Mouse (Mus musculus): Measurements from ENCODE around the gene Apol9a. TPM values are rescaled to one million over a fixed set of nuclear protein-coding genes. Genes with fewer than 3 reads are reported as not detected.

Apol9a gene
- polyA plus RNA-seq, 1 experiment from 2014 or later = 0.28 TPM

GRCm38 (mm10) chr15:77369981-77370380 is 41.0 kb downstream of the Apol9a start:
- no peaks in the 10 kb centered on the region for H3K9me3 ChIP-seq (replicated peaks)
- H3K4me1 ChIP-seq = peaks cover 26% of the 10 kb centered on the region
- H3K9ac ChIP-seq (replicated peaks) = no peak overlapping the region
- ATAC-seq (ENCODE audit: low FRiP score) = no peak
- no peaks in the 10 kb centered on the region for H3K27me3 ChIP-seq (replicated peaks)
- H3K4me3 ChIP-seq (replicated peaks) = no peak overlapping the region
- no peaks in the 10 kb centered on the region for H3K36me3 ChIP-seq
- 94% methylated on average over 21 of the region's 21 CpGs for WGBS
- H3K4me2 ChIP-seq = no peak overlapping the region
- H3K27ac ChIP-seq (replicated peaks) = no peak overlapping the region

GRCm38 (mm10) chr15:77368818-77369320 is 42.1 kb downstream of the Apol9a start:
- Histone ChIP-seq H3K27ac (replicated peaks) (peak overlapping the region; percentile 86), H3K4me1 (peaks cover 26% of the 10 kb centered on the region), H3K9ac (replicated peaks) (0 out of 2 replicates have a peak overlapping the region, but pooled peaks have one; percentile 30), H3K36me3 (no peaks in the 10 kb centered on the region), H3K4me3 (replicated peaks) (no peak overlapping the region), H3K27me3 (replicated peaks) (no peaks in the 10 kb centered on the region), H3K4me2 (no peak overlapping the region), H3K9me3 (replicated peaks) (no peaks in the 10 kb centered on the region)
- 88% methylated on average over 12 of the region's 12 CpGs for WGBS
- ATAC-seq (ENCODE audit: low FRiP score) = no peak

GRCm38 (mm10) chr15:77368148-77368547 is 42.8 kb downstream of the Apol9a start:
- peak overlapping the region; percentile 86 for H3K27ac ChIP-seq (replicated peaks)
- peak; percentile 56; the same call in 1 of the 2 replicates for ATAC-seq (ENCODE audit: low FRiP score)
- H3K4me3 ChIP-seq (replicated peaks) = 0 out of 2 replicates have a peak overlapping the region, but pooled peaks have one; percentile 5
- H3K4me1 ChIP-seq = peaks cover 29% of the 10 kb centered on the region
- H3K4me2 ChIP-seq = peak overlapping the region; percentile 41
- H3K36me3 ChIP-seq = no peaks in the 10 kb centered on the region
- no peaks in the 10 kb centered on the region for H3K27me3 ChIP-seq (replicated peaks)
- H3K9me3 ChIP-seq (replicated peaks) = no peaks in the 10 kb centered on the region
- WGBS = under 1% methylated on average over 13 of the region's 13 CpGs
- H3K9ac ChIP-seq (replicated peaks) = peak overlapping the region; percentile 30; the same call in 1 of the 2 replicates

- H3K4me1 ChIP-seq = peaks cover 29% of the 10 kb centered on the region
- ATAC-seq (ENCODE audit: low FRiP score) = 0 out of 2 replicates have a peak, but pooled peaks have one; percentile 29
Observed at GRCm38 (mm10) chr15:77367504-77367903, 43.4 kb downstream of the Apol9a start.

GRCm38 (mm10) chr15:77366706-77367484 is 44.0 kb downstream of the Apol9a start:
- 2% methylated on average over 26 of the region's 26 CpGs for WGBS
- peak; percentile 76 for ATAC-seq (ENCODE audit: low FRiP score)
- H3K9ac ChIP-seq (replicated peaks) = peak overlapping the region; percentile 52
- peaks cover 29% of the 10 kb centered on the region for H3K4me1 ChIP-seq
- H3K27ac ChIP-seq (replicated peaks) = peak overlapping the region; percentile 86
- H3K4me2 ChIP-seq = peak overlapping the region; percentile 64
- H3K27me3 ChIP-seq (replicated peaks) = no peaks in the 10 kb centered on the region
- no peaks in the 10 kb centered on the region for H3K36me3 ChIP-seq
- peak overlapping the region; percentile 38 for H3K4me3 ChIP-seq (replicated peaks)
- H3K9me3 ChIP-seq (replicated peaks) = no peaks in the 10 kb centered on the region

More at GRCm38 (mm10) chr15:77367504-77367903, 43.4 kb downstream of the Apol9a start:
- WGBS = 43% methylated on average over 8 of the region's 8 CpGs
- Histone ChIP-seq H3K36me3 (no peaks in the 10 kb centered on the region), H3K27ac (replicated peaks) (peak overlapping the region; percentile 86), H3K4me3 (replicated peaks) (no peak overlapping the region), H3K27me3 (replicated peaks) (no peaks in the 10 kb centered on the region), H3K9ac (replicated peaks) (no peak overlapping the region), H3K4me2 (no peak overlapping the region), H3K9me3 (replicated peaks) (no peaks in the 10 kb centered on the region)

- Histone ChIP-seq H3K9me3 (replicated peaks) (no peaks in the 10 kb centered on the region), H3K27me3 (replicated peaks) (no peaks in the 10 kb centered on the region), H3K9ac (replicated peaks) (no peak overlapping the region), H3K4me1 (peaks cover 29% of the 10 kb centered on the region), H3K27ac (replicated peaks) (peak overlapping the region; percentile 86; the same call in 1 of the 2 replicates), H3K4me2 (peak overlapping the region; percentile 64), H3K36me3 (no peaks in the 10 kb centered on the region), H3K4me3 (replicated peaks) (no peak overlapping the region)
- ATAC-seq (ENCODE audit: low FRiP score) = no peak
- WGBS = 63% methylated on average over 9 of the region's 9 CpGs
Observed at GRCm38 (mm10) chr15:77365700-77366570, 45.0 kb downstream of the Apol9a start.

GRCm38 (mm10) chr15:77364026-77364425 is 46.9 kb downstream of the Apol9a start:
- Histone ChIP-seq H3K27ac (replicated peaks) (no peak overlapping the region), H3K9me3 (replicated peaks) (no peaks in the 10 kb centered on the region), H3K4me2 (no peak overlapping the region), H3K27me3 (replicated peaks) (no peaks in the 10 kb centered on the region), H3K4me3 (replicated peaks) (no peak overlapping the region), H3K9ac (replicated peaks) (no peak overlapping the region), H3K36me3 (no peaks in the 10 kb centered on the region), H3K4me1 (peaks cover 37% of the 10 kb centered on the region)
- WGBS = 65% methylated on average over 3 of the region's 3 CpGs
- no peak for ATAC-seq (ENCODE audit: low FRiP score)

GRCm38 (mm10) chr15:77363578-77363977 is 47.4 kb downstream of the Apol9a start:
- no peaks in the 10 kb centered on the region for H3K27me3 ChIP-seq (replicated peaks)
- H3K9me3 ChIP-seq (replicated peaks) = no peaks in the 10 kb centered on the region
- H3K36me3 ChIP-seq = no peaks in the 10 kb centered on the region
- no peak overlapping the region for H3K27ac ChIP-seq (replicated peaks)
- no peak for ATAC-seq (ENCODE audit: low FRiP score)
- no peak overlapping the region for H3K4me2 ChIP-seq
- H3K4me3 ChIP-seq (replicated peaks) = no peak overlapping the region
- H3K4me1 ChIP-seq = peaks cover 38% of the 10 kb centered on the region
- H3K9ac ChIP-seq (replicated peaks) = no peak overlapping the region
- WGBS = 18% methylated on average over 6 of the region's 6 CpGs

- Histone ChIP-seq H3K4me2 (no peak overlapping the region), H3K36me3 (no peaks in the 10 kb centered on the region), H3K9ac (replicated peaks) (no peak overlapping the region), H3K27me3 (replicated peaks) (no peaks in the 10 kb centered on the region), H3K9me3 (replicated peaks) (no peaks in the 10 kb centered on the region), H3K4me3 (replicated peaks) (no peak overlapping the region), H3K27ac (replicated peaks) (no peak overlapping the region), H3K4me1 (peaks cover 38% of the 10 kb centered on the region)
- ATAC-seq (ENCODE audit: low FRiP score) = no peak
- WGBS = 28% methylated on average over 5 of the region's 5 CpGs
Observed at GRCm38 (mm10) chr15:77362952-77363351, 48.0 kb downstream of the Apol9a start.

GRCm38 (mm10) chr15:77359905-77360304 is 51.0 kb downstream of the Apol9a start:
- H3K36me3 ChIP-seq = no peaks in the 10 kb centered on the region
- peaks cover 39% of the 10 kb centered on the region for H3K4me1 ChIP-seq
- WGBS = 94% methylated on average over 8 of the region's 8 CpGs
- H3K27ac ChIP-seq (replicated peaks) = 0 out of 2 replicates have a peak overlapping the region, but pooled peaks have one; percentile 74
- no peak overlapping the region for H3K4me3 ChIP-seq (replicated peaks)
- H3K9me3 ChIP-seq (replicated peaks) = no peaks in the 10 kb centered on the region
- no peak overlapping the region for H3K4me2 ChIP-seq
- ATAC-seq (ENCODE audit: low FRiP score) = no peak
- H3K27me3 ChIP-seq (replicated peaks) = no peaks in the 10 kb centered on the region
- no peak overlapping the region for H3K9ac ChIP-seq (replicated peaks)

- H3K27ac ChIP-seq (replicated peaks) = peak overlapping the region; percentile 74
- peaks cover 43% of the 10 kb centered on the region for H3K4me1 ChIP-seq
- H3K36me3 ChIP-seq = no peaks in the 10 kb centered on the region
- no peak for ATAC-seq (ENCODE audit: low FRiP score)
- WGBS = 65% methylated on average over 9 of the region's 9 CpGs
- H3K9ac ChIP-seq (replicated peaks) = 0 out of 2 replicates have a peak overlapping the region, but pooled peaks have one; percentile 51
- no peak overlapping the region for H3K4me2 ChIP-seq
- no peaks in the 10 kb centered on the region for H3K27me3 ChIP-seq (replicated peaks)
- no peak overlapping the region for H3K4me3 ChIP-seq (replicated peaks)
- H3K9me3 ChIP-seq (replicated peaks) = no peaks in the 10 kb centered on the region
Observed at GRCm38 (mm10) chr15:77359486-77359885, 51.4 kb downstream of the Apol9a start.
